Mouse (Mus musculus): ENCODE measurements at regions not wholly inside any gene's neighbourhood (a gene's known extent, or its start where the extent isn't known, plus 50 kb on each side); places are given as distances from the start of the nearest gene placed in this dataset.

- no peak for DNase-seq (ENCODE audit: low spot score in 2 of 2)
Measured at GRCm38 (mm10) chr14:80244640-80245302, 260.9 kb downstream of the Olfm4 start.

- no peak for DNase-seq (ENCODE audit: low spot score in 2 of 2)
Measured at GRCm38 (mm10) chr14:80247575-80247974, 263.7 kb downstream of the Olfm4 start.

GRCm38 (mm10) chr14:80249882-80250281 is 266.0 kb downstream of the Olfm4 start:
- DNase-seq (ENCODE audit: low spot score in 2 of 2), result no peak

- DNase-seq (ENCODE audit: low spot score in 2 of 2), result no peak
Measured at GRCm38 (mm10) chr14:80257086-80257485, 273.2 kb downstream of the Olfm4 start.

GRCm38 (mm10) chr14:80263173-80263572 is 279.3 kb downstream of the Olfm4 start:
- no peak for DNase-seq (ENCODE audit: low spot score in 2 of 2)

GRCm38 (mm10) chr14:80265081-80265480 is 281.2 kb downstream of the Olfm4 start:
- no peak for DNase-seq (ENCODE audit: low spot score in 2 of 2)

GRCm38 (mm10) chr14:80269179-80269951 is 285.5 kb downstream of the Olfm4 start:
- DNase-seq (ENCODE audit: low spot score in 2 of 2), result peak in 1 of 2 experiments; percentile 13

GRCm38 (mm10) chr14:80270063-80270462 is 286.2 kb downstream of the Olfm4 start:
- no peak for DNase-seq (ENCODE audit: low spot score in 2 of 2)

GRCm38 (mm10) chr14:80280188-80280587 is 296.3 kb downstream of the Olfm4 start:
- DNase-seq (ENCODE audit: low spot score in 2 of 2), result no peak

GRCm38 (mm10) chr14:80283726-80284125 is 299.8 kb downstream of the Olfm4 start:
- no peak for DNase-seq (ENCODE audit: low spot score in 2 of 2)

GRCm38 (mm10) chr14:80291360-80291759 is 307.5 kb downstream of the Olfm4 start:
- DNase-seq (ENCODE audit: low spot score in 2 of 2), result no peak

GRCm38 (mm10) chr14:80293378-80293777 is 309.5 kb downstream of the Olfm4 start:
- DNase-seq (ENCODE audit: low spot score in 2 of 2), result no peak

GRCm38 (mm10) chr14:80329651-80330050 is 345.8 kb downstream of the Olfm4 start:
- no peak for DNase-seq (ENCODE audit: low spot score in 2 of 2)

- DNase-seq (ENCODE audit: low spot score in 2 of 2), result no peak
Measured at GRCm38 (mm10) chr14:80362024-80362622, 378.2 kb downstream of the Olfm4 start.

GRCm38 (mm10) chr14:80369448-80370153 is 385.7 kb downstream of the Olfm4 start:
- DNase-seq (ENCODE audit: low spot score in 2 of 2), result no peak

GRCm38 (mm10) chr14:80374290-80374689 is 390.4 kb downstream of the Olfm4 start:
- no peak for DNase-seq (ENCODE audit: low spot score in 2 of 2)

GRCm38 (mm10) chr14:80377064-80377463 is 393.2 kb downstream of the Olfm4 start:
- DNase-seq (ENCODE audit: low spot score in 2 of 2), result no peak

- DNase-seq (ENCODE audit: low spot score in 2 of 2), result no peak
Measured at GRCm38 (mm10) chr14:80391418-80391817, 407.5 kb downstream of the Olfm4 start.

- DNase-seq (ENCODE audit: low spot score in 2 of 2), result no peak
Measured at GRCm38 (mm10) chr14:80408317-80408716, 424.4 kb downstream of the Olfm4 start.

- DNase-seq (ENCODE audit: low spot score in 2 of 2), result no peak
Measured at GRCm38 (mm10) chr14:80418810-80419325, 435.0 kb downstream of the Olfm4 start.

GRCm38 (mm10) chr14:80443820-80444219 is 459.9 kb downstream of the Olfm4 start:
- no peak for DNase-seq (ENCODE audit: low spot score in 2 of 2)

Measured in adrenal gland, postnatal 4 days (tissue).